Mouse (Mus musculus): ENCODE data around the gene Atp5d. TPM values are rescaled to one million over a fixed set of nuclear protein-coding genes. Genes with fewer than 3 reads are reported as not detected.

Atp5d gene
- total and polyA plus RNA-seq, 3 experiments: 81.9 to 1,539 (median 248) TPM

DNA sequence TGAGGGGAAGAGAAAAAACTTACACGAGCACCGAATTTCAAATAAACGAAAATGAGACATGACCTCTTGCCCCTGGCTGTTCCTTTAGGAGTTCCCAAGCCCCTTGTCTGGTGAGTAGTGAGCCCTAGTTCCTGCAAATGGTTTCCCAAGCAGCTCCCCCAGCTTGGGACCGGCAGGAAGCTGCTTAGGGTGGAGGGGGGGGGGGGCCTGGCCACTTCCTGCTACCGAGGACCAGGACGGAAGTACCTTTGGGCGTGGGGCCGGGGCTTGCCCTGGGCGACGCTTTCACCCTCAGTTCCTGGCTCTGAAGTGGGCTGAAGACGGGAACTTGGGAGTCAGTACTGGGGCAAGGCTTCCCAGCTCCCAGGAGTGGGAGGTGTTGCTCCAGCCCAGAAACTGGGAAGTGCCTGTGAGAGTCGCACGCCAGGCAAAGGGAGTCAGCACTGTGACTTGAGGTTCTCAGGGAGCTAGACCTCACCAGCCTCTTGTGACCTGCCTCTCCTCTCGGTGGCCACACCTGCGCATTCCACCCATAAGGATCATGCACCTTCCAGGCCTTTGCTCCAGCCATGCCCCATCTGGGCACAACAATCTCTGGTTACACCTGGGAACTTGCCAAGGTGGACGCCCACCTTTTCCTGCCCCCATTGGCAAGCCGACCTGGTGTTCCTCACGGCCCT is 20.0 kb downstream of the Atp5d start:
- no peaks in the 10 kb centered on the region for H3K9me3 ChIP-seq (replicated peaks)
- DNase-seq (ENCODE audit: low spot score): peak; percentile 63

DNA sequence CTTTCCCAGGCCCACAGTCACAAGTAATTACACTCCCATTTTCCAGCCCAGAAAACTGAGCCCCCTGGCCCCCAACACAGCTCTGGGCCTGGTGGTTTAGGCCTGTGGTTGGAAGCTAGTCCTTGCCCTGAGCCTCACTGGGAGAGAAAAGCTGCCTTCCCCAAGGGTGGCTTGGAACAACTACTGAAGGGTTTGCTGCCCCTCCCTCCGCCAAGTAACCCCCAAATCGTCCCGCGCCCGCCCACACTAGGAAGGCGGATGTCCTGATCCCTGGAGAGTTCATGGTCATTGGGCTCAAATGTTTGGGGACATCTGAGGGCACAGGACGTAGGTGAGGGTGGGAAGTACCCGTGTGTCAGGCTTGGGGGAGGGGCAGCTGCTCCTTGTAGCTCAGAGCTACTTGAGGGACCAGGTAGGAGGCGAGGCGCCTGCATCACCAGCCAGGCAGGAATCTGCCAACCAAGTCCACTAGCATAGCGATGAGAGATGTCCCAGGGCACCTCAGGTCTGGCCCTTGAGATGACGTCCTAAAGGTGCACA is 20.7 kb downstream of the Atp5d start:
- no peak for ATAC-seq (ENCODE audit: extremely low read depth, insufficient number of reproducible peaks, low FRiP score, poor library complexity, severe bottlenecking)

More for the DNA sequence above, 20.0 kb downstream of the Atp5d start:
- ATAC-seq (ENCODE audit: extremely low read depth, insufficient number of reproducible peaks, low FRiP score, poor library complexity, severe bottlenecking): no peak
- Histone ChIP-seq H3K27me3 (ENCODE audit: insufficient read depth, low read length) (no peaks in the 10 kb centered on the region), H3K4me3 (ENCODE audit: low read depth, low read length) (peak overlapping the region; percentile 71), H3K4me1 (ENCODE audit: insufficient read depth, low read depth, low read length) (peaks cover 95% of the 10 kb centered on the region), H3K36me3 (replicated peaks) (peaks cover 48% of the 10 kb centered on the region)
- TF ChIP-seq POLR2AphosphoS5 (IDR thresholded peaks at IDR 0.05; ENCODE audit: insufficient replicate concordance, low read depth, low read length) (0 out of 2 replicates have a peak, but pooled peaks have one; percentile 69), GATA2 (IDR thresholded peaks at IDR 0.05; ENCODE audit: borderline replicate concordance, low read depth, low read length) (no peak), TAL1 (conservative IDR thresholded peaks at IDR 0.05; ENCODE audit: low read depth, low read length) (no peak), CTCF (IDR thresholded peaks at IDR 0.05; ENCODE audit: low read depth, low read length) (no peak)

DNA sequence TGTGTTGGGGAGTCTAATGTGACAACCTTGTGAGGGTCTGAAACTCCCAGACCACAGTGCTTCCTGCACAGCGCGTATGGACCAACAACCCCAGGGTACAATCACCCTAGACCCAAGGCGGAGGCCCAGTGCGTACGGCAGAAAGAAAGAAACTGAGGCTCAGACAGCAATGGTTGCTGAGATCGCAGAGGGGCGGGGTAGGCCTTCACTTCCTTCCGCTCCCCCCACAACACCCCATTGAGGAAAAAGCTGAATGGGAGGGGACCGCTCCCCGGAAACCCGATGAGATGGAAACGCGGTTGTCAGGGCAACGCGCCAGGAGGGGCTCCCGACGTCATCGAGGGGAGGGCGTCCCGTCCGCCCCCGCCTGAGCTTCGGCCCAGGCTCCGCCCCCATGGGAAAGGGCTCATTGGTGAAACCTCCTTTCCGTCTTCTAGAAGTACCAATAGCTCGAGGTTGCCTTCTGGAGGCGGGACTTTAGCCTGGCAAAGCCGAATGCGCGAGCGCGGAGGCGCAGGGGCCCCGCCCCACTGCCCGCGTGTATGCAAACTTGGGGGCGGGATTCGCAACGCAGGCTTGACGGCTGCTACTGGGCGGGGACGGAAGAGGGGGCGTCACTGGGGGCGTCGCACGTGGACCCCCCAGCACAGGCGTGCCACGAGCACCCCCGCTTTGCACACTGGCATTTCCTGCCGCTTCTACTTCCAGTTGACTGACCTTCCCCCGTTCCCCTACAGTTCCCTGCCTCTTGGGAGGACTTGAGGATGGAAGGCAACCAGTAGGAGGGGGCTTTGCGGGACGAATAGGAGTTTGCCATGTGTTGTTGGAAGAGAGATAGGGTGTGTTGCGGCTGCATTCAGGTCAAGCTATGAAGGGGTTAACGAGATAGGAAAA is 21.4 kb downstream of the Atp5d start:
- Histone ChIP-seq H3K9me3 (replicated peaks) (no peaks in the 10 kb centered on the region), H3K27me3 (ENCODE audit: insufficient read depth, low read length) (no peaks in the 10 kb centered on the region; the same call in 1 of the 2 replicates), H3K4me1 (ENCODE audit: insufficient read depth, low read depth, low read length) (peaks cover 94% of the 10 kb centered on the region), H3K4me3 (ENCODE audit: low read depth, low read length) (peak overlapping the region; percentile 71), H3K36me3 (replicated peaks) (peaks cover 35% of the 10 kb centered on the region)
- TF ChIP-seq CTCF (IDR thresholded peaks at IDR 0.05; ENCODE audit: low read depth, low read length): no peak
- no peak for TF ChIP-seq GATA2 (IDR thresholded peaks at IDR 0.05; ENCODE audit: borderline replicate concordance, low read depth, low read length)
- TF ChIP-seq POLR2AphosphoS5 (IDR thresholded peaks at IDR 0.05; ENCODE audit: insufficient replicate concordance, low read depth, low read length): no peak
- TF ChIP-seq TAL1 (conservative IDR thresholded peaks at IDR 0.05; ENCODE audit: low read depth, low read length): no peak
- no peak for TF ChIP-seq GATA1 (IDR thresholded peaks at IDR 0.05; ENCODE audit: borderline replicate concordance, low read length)
- peak; percentile 80 for ATAC-seq (ENCODE audit: extremely low read depth, insufficient number of reproducible peaks, low FRiP score, poor library complexity, severe bottlenecking)
- peak; percentile 95 for DNase-seq (ENCODE audit: low spot score)

More for the DNA sequence above, 20.7 kb downstream of the Atp5d start:
- no peaks in the 10 kb centered on the region; the same call in 1 of the 2 replicates for H3K27me3 ChIP-seq (ENCODE audit: insufficient read depth, low read length)
- peaks cover 94% of the 10 kb centered on the region for H3K4me1 ChIP-seq (ENCODE audit: insufficient read depth, low read depth, low read length)
- TF ChIP-seq POLR2AphosphoS5 (IDR thresholded peaks at IDR 0.05; ENCODE audit: insufficient replicate concordance, low read depth, low read length) (no peak; the same call in 1 of the 2 replicates), TAL1 (conservative IDR thresholded peaks at IDR 0.05; ENCODE audit: low read depth, low read length) (no peak), GATA2 (IDR thresholded peaks at IDR 0.05; ENCODE audit: borderline replicate concordance, low read depth, low read length) (no peak), GATA1 (IDR thresholded peaks at IDR 0.05; ENCODE audit: borderline replicate concordance, low read length) (no peak), CTCF (IDR thresholded peaks at IDR 0.05; ENCODE audit: low read depth, low read length) (no peak)
- H3K9me3 ChIP-seq (replicated peaks): no peaks in the 10 kb centered on the region
- H3K36me3 ChIP-seq (replicated peaks): peaks cover 42% of the 10 kb centered on the region
- peak overlapping the region; percentile 71 for H3K4me3 ChIP-seq (ENCODE audit: low read depth, low read length)
- no peak for DNase-seq (ENCODE audit: low spot score)

DNA sequence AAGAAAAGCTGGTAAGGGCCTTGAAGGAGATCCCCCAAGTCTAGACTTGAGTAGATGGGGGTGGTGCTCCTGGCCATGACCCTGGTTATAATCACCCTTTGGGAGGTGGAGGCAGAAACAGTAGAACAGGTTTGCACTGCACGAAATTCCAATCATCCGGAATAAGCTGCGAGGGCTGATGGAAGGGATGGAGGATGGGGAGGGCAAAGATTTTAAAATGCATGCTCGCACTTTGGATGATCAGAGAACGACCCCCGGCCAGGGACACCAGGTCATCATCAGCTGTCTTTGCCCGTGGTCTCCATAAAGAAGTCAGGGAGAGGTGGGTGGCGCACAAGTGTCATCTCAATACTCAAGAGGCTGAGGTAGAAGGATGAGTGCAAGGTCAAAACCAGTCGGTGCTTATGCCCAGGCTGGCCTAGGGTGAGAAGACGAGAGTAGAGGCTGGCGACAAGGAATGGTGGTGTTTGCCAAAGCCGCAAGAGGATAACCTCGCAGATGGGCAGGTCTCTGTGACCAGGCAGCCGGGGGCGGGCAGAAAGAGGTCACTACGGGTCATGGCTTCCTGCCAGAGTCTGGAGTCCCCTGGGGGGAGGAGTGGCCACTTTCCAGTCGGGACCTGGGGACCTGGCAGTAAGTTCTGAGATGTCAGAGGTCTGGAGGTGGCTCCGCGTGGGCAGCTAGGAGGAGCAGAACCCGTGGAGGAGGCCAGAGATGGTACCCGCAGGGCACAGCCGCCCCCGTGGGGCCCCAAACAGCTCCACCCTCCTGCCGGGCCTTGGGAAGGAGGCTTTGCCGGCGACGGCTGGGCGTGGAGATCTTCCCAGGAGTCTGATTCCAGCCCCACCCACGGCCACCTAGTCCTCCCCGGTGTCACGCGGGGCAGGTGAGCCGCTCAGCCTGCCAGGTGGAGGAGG is 22.3 kb downstream of the Atp5d start:
- TF ChIP-seq POLR2AphosphoS5 (IDR thresholded peaks at IDR 0.05; ENCODE audit: insufficient replicate concordance, low read depth, low read length) (no peak), GATA1 (IDR thresholded peaks at IDR 0.05; ENCODE audit: borderline replicate concordance, low read length) (no peak), CTCF (IDR thresholded peaks at IDR 0.05; ENCODE audit: low read depth, low read length) (no peak), GATA2 (IDR thresholded peaks at IDR 0.05; ENCODE audit: borderline replicate concordance, low read depth, low read length) (no peak), TAL1 (conservative IDR thresholded peaks at IDR 0.05; ENCODE audit: low read depth, low read length) (no peak)

DNA sequence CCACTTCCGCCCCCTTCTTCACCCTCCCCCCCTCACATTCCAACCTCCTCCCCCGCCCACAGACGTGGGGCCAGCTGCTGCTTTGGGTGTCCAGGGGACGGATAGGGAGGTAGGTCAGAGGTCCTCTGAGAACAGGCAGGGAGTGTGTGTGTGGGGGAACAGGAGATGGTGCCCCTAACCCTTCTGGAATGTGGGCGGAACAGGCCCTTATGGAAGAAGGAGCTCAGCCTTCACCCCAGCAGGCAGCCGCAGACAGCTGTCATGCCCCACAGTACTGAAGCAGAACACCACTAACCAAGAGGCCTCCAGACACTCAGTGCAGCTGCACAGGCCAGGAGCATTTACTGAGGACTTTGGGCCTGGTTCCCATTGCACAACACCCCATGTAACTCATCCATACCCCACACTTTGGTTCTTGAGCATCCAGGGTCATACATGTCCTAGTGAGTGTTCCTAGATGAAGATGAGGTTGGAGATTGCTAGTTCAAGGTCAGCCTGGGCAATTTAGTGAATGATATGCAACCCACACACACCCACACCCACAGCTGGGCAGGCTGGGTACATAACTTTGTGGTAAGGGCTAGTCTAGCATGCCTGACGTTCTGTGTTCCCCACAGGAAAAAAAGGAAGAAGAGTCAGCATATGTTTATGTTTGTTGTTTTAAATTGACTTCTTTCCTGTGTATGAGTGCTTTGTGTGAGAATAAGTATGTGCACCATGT is 23.2 kb downstream of the Atp5d start:
- Histone ChIP-seq H3K4me1 (ENCODE audit: insufficient read depth, low read depth, low read length) (peaks cover 93% of the 10 kb centered on the region), H3K4me3 (ENCODE audit: low read depth, low read length) (peak overlapping the region; percentile 71; the same call in 1 of the 2 replicates)
- no peak for DNase-seq (ENCODE audit: low spot score)

More for the DNA sequence above, 22.3 kb downstream of the Atp5d start:
- peaks cover 94% of the 10 kb centered on the region for H3K4me1 ChIP-seq (ENCODE audit: insufficient read depth, low read depth, low read length)
- no peaks in the 10 kb centered on the region for H3K9me3 ChIP-seq (replicated peaks)
- peak overlapping the region; percentile 71 for H3K4me3 ChIP-seq (ENCODE audit: low read depth, low read length)
- ATAC-seq (ENCODE audit: extremely low read depth, insufficient number of reproducible peaks, low FRiP score, poor library complexity, severe bottlenecking) (no peak), DNase-seq (ENCODE audit: low spot score) (peak; percentile 70)
- H3K36me3 ChIP-seq (replicated peaks): peaks cover 26% of the 10 kb centered on the region
- no peaks in the 10 kb centered on the region; the same call in 1 of the 2 replicates for H3K27me3 ChIP-seq (ENCODE audit: insufficient read depth, low read length)

More for the DNA sequence above, 23.2 kb downstream of the Atp5d start:
- ATAC-seq (ENCODE audit: extremely low read depth, insufficient number of reproducible peaks, low FRiP score, poor library complexity, severe bottlenecking): no peak
- Histone ChIP-seq H3K27me3 (ENCODE audit: insufficient read depth, low read length) (no peaks in the 10 kb centered on the region; the same call in 1 of the 2 replicates), H3K36me3 (replicated peaks) (peaks cover 16% of the 10 kb centered on the region), H3K9me3 (replicated peaks) (no peaks in the 10 kb centered on the region)
- TF ChIP-seq CTCF (IDR thresholded peaks at IDR 0.05; ENCODE audit: low read depth, low read length) (no peak), TAL1 (conservative IDR thresholded peaks at IDR 0.05; ENCODE audit: low read depth, low read length) (no peak), POLR2AphosphoS5 (IDR thresholded peaks at IDR 0.05; ENCODE audit: insufficient replicate concordance, low read depth, low read length) (0 out of 2 replicates have a peak, but pooled peaks have one; percentile 1)

Measured in G1E (cell line).